Mouse (Mus musculus): Measurements from ENCODE around the gene Zmynd15.
"Not testable (repeated sequence)": the region's sequence is repeated elsewhere in the genome, so short reads cannot be mapped to it uniquely, and the experiment has no call there.

Gene Zmynd15

DNA sequence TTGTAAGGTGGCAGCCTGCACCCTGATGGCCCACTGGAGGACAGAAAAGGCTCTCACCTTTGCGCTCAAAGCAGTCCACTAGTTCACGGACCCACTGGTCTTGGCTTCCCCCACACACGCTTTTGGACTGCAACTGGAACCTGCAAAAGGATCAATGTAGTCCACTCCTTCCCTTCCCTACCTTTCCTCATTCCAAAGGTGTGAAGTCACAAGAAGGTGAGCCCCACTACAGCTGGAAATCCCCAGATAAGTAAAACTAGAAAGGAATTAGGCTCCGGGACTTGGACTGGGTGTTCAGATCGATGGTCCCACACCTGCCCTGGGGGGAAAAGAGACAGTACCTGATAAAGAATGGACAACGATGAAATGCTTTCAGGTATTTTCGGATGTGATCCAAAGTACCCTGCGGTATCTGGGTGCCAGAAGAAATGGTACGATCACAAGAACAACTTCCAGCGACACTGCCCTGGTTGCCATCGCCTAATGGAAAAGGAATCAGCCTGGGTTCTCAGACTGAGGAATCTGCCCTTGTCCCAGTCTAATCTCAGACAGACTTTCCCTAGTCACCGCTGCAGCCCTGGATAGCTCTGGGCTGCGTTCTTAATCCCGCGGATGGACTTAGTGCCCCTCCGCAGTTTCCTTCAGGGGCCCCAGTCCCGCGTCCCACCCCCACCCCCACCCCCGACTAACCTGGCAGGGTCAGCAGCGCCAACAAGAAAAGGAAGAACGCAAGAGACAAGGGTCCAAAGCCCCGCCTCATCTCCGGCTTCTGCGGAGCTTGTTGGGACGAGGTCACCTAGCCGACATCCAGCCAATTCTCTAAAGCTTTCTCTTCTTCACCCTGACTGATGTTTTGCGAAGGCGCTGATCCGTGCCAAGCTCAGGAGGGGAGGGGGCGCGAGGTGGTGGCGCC lies at the start of gene Zmynd15:
Gene Zmynd15 (plus strand): TSS at position 746 of the 913 bp plus-strand sequence.
- DNase-seq: no peak

DNA sequence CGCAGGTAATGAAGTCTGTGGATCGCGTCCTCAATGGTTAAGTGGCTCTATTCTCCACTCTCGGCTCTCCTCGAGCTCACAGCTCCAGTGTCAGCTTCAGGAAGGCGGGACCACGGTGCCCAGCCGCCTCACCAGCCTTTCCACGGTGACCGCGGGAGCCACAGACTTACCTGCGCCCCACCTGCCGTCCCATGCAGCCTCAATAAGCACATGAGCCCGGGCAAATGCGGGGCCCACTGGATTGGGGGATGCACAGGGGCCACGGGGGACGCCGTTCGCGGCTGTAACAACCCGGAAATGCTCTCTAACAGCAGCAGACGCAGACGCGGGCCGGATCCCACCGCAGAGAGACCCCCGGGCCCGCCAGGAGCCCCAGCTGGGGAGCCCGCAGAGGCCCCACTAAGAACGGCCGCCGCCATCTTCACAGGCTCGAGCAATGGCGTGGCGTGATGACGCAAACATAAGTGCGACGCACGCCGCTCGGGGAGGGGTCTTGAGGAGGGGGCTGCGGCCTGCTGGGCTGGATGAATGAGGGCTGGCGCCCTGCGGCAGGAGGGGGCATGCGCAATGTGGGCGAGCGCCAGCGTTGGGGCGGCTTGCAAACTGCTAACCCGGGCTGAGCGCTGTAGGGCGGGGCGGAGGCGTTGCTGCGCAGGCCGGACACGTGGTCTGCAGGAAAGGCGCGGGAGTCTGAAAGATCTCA lies 49.5 kb upstream of the Zmynd15 start, which contains the start of gene Pelp1:
Gene Pelp1 (minus strand): TSS at position 438 of the 703 bp plus-strand sequence.
- DNase-seq: peak; percentile 87

DNA sequence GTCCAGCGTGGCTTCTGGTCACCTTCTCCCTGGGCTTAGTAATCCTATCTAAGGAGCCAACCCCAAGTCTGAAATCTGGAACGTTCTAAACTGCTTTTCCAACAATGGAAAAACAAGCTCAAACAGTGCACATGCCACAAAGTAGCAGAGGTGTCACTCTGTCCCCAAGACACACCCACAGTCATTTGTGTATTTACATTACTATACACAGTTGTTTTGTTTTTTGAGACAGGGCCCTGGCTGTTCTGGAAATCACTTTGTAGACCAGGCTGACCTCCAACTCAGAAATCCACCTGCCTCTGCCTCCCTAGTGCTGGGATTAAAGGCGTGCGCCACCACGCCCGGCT lies 49.0 kb upstream of the Zmynd15 start:
- no peak for DNase-seq

DNA sequence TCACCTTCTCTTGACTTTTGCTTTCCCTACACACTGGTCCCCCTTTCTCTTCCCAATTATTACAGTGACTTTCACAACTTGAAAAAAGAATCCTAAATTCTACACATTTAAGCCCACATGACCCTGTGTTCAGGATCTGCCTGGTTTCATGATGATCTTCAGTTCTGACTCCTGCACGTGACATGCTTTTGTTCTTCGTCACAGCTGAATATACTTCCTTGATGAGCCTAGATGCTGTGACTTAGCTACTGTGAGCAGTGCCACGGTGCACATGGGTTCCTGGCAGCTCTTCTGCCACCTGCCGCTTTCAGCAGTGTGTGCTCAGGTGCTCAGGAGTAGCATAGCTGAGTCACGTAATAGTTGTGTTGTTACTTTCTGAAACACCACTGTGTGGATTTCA lies 46.6 kb upstream of the Zmynd15 start:
- no peak for DNase-seq

DNA sequence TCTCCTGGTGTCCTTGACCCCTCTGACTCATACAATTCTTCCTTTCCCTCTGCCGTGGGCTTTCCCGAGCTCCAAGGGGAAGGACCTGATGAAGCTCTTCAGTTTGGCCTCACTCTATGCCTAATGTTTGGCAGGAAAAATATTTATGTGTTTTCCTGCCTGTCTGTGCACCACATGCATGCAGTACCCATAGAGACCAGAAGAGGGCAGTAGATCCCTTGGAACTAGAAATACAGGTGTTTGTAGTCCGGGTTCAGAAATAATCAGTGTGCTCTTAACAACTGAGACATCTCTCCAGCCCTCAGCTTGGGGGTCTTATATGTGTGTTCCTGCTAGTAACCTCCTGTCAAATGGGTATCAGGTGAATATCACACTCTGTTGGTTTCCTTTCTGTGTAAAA lies 45.3 kb upstream of the Zmynd15 start:
- peak; percentile 42 for DNase-seq

DNA sequence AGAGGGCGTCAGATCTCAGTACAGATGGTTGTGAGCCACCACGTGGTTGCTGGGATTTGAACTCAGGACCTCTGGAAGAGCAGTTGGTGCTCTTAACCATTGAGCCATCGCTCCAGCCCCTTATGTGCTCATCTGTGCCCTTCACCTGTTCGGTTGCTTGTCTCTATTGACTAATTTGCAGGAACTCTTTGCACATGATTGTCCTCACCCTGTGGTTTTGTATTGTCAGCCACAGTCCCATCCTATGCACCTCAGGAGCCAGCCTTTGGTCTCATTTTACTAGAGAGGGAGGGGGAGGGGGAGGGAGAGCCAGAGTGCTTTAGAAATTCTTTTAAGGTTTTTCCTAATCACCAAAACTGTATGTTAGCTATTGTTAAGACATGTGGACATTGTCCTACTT lies 41.0 kb upstream of the Zmynd15 start:
- no peak for DNase-seq

DNA sequence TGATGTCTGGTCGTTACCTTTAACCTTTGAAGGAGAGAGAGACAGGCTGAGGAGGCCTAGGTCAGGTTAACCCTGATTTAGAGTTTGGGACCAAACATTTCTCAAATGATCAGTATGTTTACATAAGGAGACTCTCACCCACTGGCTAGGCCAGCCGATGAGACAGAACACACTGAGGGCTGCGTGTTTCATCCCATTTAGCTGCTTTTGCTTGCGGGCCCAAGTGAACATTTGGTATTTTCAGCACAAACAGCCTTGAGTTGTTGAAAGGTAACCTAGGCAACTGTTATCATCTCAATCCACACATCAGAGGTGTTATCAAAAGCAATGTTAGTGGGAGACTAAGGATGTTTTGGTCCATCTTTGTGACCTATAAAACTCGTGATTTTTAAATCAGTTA lies 39.7 kb upstream of the Zmynd15 start:
- no peak for DNase-seq

DNA sequence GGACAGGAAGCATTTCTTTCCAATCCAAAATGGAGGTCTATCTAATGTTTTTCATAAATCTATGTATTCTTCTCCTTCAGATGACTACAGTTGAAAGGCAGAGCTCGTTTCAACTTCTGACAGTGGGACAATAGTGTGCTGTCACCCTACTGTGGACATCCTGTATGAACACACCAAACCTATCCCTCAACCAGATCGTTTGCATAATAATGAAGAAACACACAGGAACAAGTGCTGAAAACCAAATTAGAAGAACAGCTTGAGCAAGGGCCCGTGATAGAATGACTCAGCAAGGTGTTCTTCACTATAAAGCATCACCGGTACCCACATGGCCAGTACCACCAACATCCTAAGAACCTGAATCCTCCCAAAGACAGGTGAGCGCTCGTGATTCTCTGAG lies 32.6 kb upstream of the Zmynd15 start:
- DNase-seq: not testable (repeated sequence)

DNA sequence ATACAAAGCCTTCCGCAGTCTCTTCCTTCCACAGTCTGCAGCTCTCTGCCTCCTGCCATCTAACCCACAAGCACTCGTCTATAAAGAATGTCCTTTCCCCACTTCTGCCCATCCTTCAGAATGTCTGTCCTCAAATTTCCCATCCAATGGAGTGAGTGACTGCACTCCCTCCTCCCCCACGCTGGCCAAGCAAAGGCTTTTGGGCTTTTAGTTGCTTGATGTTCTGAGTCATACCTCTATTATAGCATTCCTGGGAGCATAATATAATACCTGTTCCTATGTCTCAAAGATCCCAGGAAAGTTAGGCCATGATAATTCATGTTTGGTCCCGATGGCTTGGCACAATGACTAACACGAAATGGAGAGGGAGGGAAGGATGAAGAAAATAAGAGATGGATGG lies 27.7 kb upstream of the Zmynd15 start:
- DNase-seq: no peak

DNA sequence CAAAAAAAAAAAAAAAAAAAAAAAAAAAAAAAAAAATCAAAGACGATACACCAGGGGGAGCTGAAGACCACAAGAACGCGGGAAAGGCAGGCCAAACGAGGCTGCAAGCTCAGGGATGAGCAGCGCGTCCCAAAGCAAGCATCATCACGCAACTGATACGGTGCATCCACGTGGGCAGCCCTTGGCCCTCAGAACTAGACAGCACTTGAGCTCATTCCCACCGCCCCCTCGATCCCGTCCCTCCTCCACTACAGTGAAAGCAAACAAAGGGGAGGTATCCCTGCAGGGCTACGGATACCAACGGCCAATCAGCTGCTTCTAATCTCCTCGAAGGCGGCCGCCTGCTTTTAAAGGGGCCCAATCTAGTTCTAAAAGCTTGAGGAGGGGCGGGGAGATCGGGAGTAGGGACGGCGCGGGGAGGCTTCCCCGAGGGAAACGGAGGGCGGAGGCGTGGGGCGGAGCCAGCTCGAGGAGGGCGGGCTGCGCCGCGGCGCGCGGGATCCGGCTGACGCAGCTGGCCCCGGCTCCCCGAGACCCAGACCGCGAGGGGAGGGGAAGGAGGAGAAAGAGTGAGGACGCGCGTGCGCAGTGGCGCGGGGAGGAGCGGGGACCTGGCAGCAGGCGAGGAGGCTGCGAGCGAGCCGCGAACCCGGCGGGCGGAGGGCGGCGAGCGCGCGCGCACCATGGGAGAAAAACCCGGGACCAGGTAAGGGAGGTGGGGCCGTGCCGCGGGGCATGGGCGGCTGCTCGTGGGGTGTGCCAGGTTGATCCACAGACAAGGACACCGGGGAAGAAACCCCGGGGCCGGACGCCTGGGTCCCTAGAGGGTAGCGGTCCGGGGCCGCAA lies 27.0 kb upstream of the Zmynd15 start, which contains the start of gene Arrb2:
Gene Arrb2 (plus strand): TSS at position 588 of the 847 bp plus-strand sequence.
- DNase-seq: peak; percentile 99

DNA sequence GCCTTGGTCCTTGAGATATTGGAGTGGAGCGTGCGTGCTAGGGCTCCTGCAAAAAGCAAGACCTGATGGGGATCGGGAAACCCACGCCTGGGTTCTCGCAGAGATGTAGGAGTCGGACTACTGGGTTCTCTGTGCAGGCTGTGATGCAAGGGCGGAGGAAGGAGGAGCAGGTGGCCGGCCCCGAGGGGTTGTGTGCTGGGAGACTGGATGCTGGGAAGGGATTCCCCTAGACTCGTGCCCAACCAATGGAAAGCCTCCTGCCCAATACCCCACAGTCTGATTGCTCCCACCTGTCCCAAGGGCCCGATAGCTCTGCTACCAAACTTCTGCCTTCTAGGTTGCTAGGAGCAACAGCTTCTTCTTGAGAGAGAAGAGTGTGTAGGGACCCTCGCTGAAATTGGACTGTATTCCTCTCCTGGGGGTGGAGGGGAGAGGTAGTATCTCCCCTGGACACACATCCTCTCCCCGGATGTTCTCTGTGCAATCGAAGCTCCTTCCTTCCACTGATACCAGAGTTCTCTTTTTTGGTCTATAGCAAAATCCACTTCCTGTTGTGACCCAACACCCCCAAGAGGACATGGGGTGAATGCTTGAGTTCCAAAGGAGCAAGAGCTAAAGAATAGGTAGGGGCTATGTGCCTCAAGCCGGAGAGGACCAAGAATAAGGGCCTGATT lies 26.2 kb upstream of the Zmynd15 start:
- peak; percentile 49 for DNase-seq

DNA sequence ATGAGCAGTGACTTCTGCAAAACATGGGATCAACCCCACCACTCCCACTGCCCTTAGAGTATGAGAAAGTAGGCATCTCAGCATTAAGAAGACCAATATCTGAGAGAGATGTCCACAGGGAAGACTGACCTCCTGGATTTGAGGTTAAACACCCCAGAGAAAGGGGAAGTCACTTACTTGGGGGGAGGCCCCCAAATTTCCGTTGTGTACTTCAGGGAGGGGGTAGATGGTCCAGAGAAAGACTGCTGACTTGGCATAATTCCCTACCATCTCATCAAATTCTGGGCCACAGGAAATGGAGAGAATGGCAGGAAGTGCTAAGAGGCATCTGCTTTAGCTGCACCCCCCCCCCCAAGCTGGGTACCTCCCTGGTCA lies 25.7 kb upstream of the Zmynd15 start:
- no peak for DNase-seq

DNA sequence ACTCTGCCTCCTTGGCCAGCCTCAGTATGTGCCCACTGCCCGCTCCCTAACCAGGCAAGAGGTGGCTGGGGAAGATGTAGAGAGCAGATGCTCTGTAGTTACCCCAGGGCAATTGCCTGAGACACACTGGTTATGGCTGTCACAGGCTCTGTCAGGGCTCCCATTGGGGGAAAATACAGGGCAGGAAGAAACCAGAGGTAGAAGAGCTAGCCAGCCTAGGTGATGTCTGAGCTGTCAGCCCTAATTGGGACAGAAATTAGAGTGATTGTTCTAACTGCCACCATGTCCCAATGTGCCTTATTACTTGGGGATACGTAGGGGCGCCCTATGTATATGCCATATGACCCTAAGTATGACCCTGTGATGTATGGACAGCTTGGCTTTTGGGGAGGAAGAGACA lies 25.3 kb upstream of the Zmynd15 start:
- no peak for DNase-seq

DNA sequence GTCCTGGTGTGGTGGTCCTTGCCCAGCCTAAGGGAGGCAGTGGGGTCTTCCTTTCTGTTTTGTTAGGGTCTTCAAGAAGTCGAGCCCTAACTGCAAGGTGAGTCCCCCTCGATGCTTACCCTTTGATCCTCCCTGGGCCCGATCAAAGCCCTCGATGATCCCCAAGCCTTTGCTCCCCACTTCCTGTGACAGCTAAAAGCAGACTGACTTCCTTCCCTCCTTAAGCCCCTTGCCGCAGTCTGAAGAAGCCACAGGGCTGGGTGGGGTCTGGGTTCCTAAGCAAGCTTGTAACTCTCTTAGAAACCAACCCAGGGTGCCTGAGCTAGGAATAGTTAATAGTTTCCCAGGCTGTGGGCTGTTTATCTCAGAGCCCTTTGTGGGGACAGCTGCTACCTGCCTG lies 23.8 kb upstream of the Zmynd15 start:
- no peak for DNase-seq

DNA sequence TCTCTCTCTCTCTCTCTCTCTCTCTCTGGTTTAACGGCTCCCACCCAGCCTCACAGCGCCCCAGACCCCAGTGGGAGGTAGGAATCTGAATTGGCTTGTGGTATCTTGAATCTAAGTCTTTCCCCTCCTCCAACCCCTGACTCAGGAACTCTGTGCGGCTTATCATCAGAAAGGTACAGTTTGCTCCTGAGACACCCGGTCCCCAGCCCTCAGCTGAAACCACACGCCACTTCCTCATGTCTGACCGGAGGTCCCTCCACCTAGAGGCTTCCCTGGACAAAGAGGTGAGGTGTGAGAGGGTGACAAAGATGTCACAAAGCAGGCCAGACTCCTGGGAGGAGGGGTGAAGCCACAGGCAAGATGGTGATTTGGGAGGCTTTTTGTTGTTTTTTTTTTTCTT lies 21.8 kb upstream of the Zmynd15 start:
- DNase-seq: no peak

DNA sequence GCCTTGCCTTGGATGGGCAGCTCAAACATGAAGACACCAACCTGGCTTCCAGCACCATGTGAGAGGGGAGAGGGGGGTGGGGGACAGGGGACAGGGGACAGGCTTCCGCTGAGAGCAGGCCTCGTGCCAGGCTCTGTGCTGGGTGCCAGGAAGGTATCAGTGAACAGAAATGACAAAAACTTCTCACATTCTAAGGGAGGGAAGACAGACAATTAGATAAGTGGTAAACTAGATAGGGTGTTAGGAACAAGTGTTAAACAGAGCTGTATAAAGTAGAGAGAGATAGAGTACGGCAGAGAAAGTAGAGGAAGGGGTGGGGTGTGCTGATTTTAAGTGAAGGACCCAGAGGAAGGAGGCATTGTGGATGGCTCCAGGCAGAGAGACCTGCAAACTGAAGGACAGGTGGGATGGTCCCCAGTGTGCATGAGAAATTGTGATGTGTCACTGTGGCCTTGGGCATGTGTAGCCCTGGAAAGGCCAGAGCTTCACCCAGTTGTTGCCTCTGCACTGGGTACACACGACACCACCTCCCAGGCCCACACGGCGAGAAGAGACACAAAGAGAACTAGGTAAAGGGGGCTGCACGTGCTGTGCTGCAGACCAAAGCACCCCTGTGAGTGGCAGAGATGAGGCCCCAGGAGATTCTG lies 20.4 kb upstream of the Zmynd15 start:
- no peak for DNase-seq

DNA sequence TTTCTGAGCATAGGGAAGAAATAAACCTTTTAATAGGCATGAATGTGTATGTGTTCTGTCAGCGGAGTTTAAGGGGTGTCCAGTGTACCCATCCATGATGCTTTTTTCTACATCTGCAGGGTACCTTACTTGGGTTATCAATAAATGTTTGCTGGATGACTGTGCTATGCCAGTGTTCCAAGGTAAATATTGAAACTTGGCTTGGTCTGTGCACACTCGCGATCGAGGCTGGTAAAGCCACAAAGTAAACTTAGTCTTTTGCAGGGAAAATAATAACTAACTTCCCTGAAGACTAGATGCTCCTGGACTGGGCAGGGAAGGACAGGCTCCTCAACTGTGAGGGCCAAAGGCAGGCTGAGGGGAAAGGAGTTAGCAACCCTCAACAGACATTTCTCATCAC lies 18.6 kb upstream of the Zmynd15 start:
- DNase-seq: no peak

DNA sequence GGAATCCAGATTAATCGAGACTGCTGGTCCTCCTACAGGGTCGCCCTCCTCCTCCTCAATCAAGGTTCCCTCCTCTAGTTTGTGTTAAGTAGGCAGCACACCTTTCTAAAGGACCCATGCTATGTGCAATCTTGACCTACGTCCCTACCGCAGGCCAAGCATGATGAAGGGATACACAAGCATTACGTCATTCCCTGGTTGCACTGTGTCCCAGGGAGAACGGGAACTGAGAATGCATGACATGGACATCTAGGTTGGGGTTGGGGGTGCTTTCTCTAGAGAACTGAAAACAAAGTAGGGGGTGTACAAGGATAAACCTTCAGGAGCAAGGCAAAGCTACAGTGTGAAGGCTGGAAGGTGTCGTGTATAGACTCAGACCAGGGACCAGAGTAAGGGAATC lies 17.4 kb upstream of the Zmynd15 start:
- DNase-seq: no peak

DNA sequence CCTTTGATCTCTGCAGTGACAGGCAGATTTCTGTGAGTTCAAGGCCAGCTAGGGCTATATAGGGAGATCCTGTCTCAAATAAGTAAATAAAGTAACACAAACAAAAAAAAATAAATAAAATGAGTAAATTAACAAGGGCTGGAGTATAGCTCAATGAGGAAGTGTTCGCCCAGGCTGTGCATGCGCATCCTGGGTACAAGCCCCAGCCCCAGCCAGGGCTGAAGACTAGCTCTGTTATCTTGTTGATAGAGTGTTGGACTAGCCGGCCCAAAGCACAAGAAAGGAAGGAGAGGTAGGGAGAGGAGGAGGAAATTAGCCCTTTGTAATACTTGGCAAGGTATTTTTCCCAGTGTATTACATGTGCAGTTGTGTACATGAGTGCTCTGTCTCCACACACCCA lies 15.3 kb upstream of the Zmynd15 start:
- DNase-seq: no peak

DNA sequence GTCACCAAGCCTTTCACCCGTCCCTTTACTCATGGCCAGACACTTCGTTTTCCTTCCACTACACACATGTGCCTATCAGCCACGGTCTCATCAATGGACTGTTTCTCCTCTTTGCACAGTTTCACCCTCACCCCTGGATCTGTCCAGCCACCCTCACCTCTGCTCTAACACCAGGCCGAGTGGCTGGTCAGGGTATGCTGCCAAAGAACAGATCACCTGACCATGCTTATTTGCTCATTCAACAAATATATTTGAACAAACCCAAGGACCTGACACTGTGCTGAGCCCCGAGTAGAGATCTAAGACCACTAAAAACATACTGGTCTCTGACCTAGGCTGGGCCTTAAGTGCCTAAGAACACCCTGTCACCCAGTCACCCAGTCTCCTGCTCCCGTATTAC lies 14.6 kb upstream of the Zmynd15 start:
- no peak for DNase-seq

DNA sequence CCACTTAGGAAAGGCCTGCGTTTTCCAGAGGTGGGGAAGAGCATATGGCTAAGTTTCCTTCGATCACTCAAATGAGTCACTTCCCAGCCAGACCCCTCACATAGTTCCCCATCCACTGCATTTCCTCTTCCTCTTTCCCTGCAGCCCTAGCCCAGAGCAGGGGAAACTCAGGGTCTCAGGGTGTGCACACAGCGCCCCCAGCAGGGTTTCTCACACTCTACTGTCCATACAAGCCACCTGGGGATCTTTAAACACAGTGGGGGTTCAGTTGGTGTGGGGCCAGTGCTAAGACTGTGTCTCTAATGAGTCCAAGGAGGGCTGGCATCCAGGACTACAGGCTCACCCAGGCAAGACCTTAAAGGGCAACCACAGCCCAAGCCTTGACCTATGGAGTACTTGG lies 12.5 kb upstream of the Zmynd15 start:
- no peak for DNase-seq

DNA sequence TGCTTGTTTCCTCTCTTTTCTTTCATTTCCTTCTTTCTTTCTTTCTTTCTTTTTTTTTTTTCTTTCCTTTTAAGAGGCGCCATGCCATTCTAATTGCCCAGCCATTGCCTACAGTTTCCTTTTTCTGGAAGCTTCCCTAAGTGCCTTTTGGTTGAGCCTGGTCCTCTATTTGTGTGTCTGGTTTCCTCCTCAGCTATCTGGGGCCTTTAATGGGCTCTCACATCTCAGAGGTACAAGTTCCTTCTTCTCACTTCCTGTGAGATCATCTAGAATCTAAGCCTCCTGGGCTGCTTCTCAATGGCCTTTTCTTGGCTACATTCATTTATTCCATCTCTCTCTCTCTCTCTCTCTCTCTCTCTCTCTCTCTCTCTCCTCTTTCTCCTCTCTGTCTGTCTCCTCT lies 11.9 kb upstream of the Zmynd15 start:
- no peak for DNase-seq
